Mouse (Mus musculus) lung, adult 2 months (tissue): ENCODE data around the gene Ptgr1.

Source experiments
- CTCF ChIP-seq: fragments of 200-500 bp; IDR thresholded peaks from 2 replicates; pipeline ENCODE4 v1.5.1; 2011; ENCODE audit warnings: mild to moderate bottlenecking, low read length, control low read depth; ENCODE audit not compliant: insufficient read depth
- POLR2A ChIP-seq: fragments of 200-500 bp; IDR thresholded peaks from 2 replicates; pipeline ENCODE4 v1.6.1; 2011; ENCODE audit warnings: low read depth, mild to moderate bottlenecking, control low read depth, low read length, borderline replicate concordance; ENCODE audit errors: extremely low read depth

DNA sequence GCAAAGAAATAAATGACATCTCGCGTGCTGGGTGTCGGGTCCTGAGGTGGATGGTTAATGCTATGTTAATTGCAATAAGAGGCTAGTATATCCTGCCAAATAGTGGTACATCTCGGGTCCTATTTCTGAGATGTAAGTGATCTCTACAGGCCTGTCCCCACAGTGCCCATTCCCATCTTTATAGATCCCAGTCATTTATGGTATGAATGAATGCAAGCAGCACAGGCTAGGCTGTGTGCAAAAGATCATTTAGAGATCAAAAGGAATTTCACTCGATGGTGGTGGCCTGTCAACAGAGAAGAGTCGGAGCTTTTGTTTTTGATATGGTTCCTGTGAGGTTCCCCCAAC is 42.7 kb downstream of the Ptgr1 start:
- TF ChIP-seq POLR2A = no peak
- no peak for TF ChIP-seq CTCF
